Mouse (Mus musculus) lung, adult 2 months (tissue): ENCODE data around the gene Gm16223. TPM values are rescaled to one million over a fixed set of nuclear protein-coding genes. Genes with fewer than 3 reads are reported as not detected.

Source experiments
- DNase-seq: peaks from one replicate; pipeline ENCODE4 v3.0.0; 2022
- H3K4me1 ChIP-seq: fragments of 200-500 bp; 2 replicates; pipeline ENCODE4 v1.6.1; 2011; ENCODE audit warnings: low read length; ENCODE audit not compliant: control insufficient read depth, insufficient read depth
- H3K4me3 ChIP-seq: fragments of 200-500 bp; replicated peaks from 2 replicates; pipeline ENCODE3; 2011; ENCODE audit warnings: low read depth, mild to moderate bottlenecking, control low read depth, low read length; ENCODE audit errors: extremely low read depth
- CTCF ChIP-seq: fragments of 200-500 bp; IDR thresholded peaks from 2 replicates; pipeline ENCODE4 v1.5.1; 2011; ENCODE audit warnings: mild to moderate bottlenecking, low read length, control low read depth; ENCODE audit not compliant: insufficient read depth
- POLR2A ChIP-seq: fragments of 200-500 bp; IDR thresholded peaks from 2 replicates; pipeline ENCODE4 v1.6.1; 2011; ENCODE audit warnings: low read depth, mild to moderate bottlenecking, control low read depth, low read length, borderline replicate concordance; ENCODE audit errors: extremely low read depth
- WGBS: fragments of 180-500 bp; shearing (Covaris S2); methylation state at CpG from one replicate; pipeline ENCODE4 v1.1.7; 2018; 5-methylcytosine and 5-hydroxymethylcytosine counted together
- polyA plus RNA-seq: library from polyadenylated mRNA; depleted of rRNA; stranded (reverse); fragments of >200 nt; gene quantifications from 2 replicates; pipeline ENCODE4 v1.2.3, GENCODE M21; 2012

Gm16223 gene
- polyA plus RNA-seq, 1 experiment: not detected

- 71% methylated on average over 5 of the region's 5 CpGs for WGBS
- H3K4me3 ChIP-seq: no peak overlapping the region
- TF ChIP-seq CTCF (no peak), POLR2A (no peak)
- DNase-seq: no peak
- no peaks in the 10 kb centered on the region for H3K4me1 ChIP-seq
Observed at GRCm38 (mm10) chr5:42116586-42117346, 49.0 kb downstream of the Gm16223 start.

DNA sequence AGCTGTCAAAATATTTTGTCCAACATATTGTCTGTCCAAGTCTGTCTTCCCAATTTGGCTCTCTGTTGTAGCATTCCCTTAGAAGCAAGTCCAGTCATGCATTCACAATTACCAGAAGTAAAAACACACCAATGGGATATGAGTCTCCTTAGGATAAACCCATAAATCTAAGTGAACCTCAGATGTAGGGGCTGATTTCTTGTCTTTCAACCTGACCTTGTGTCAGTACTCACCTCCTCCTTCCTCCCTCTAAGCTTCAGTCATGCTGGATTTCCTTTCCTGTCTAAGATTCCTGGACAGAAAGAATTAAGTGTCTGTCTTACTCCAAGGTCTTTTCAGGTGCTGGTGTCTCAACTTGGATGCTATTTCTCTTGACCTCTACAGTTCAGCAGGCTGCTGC is 57.8 kb downstream of the Gm16223 start:
- TF ChIP-seq POLR2A (no peak), CTCF (no peak)
- H3K4me3 ChIP-seq: no peak overlapping the region
- no peaks in the 10 kb centered on the region for H3K4me1 ChIP-seq
- no peak for DNase-seq

- DNase-seq: no peak
- WGBS: 63% methylated on average over 3 of the region's 3 CpGs
- no peaks in the 10 kb centered on the region for H3K4me1 ChIP-seq
- no peak overlapping the region for H3K4me3 ChIP-seq
- TF ChIP-seq POLR2A (no peak), CTCF (no peak)
Observed at GRCm38 (mm10) chr5:42155626-42156025, 87.9 kb downstream of the Gm16223 start.

- 79% methylated on average over 2 of the region's 2 CpGs for WGBS
- Histone ChIP-seq H3K4me1 (no peaks in the 10 kb centered on the region), H3K4me3 (no peak overlapping the region)
- TF ChIP-seq CTCF: no peak
- TF ChIP-seq POLR2A: no peak
- DNase-seq: no peak
Observed at GRCm38 (mm10) chr5:42164731-42165130, 97.0 kb downstream of the Gm16223 start.

DNA sequence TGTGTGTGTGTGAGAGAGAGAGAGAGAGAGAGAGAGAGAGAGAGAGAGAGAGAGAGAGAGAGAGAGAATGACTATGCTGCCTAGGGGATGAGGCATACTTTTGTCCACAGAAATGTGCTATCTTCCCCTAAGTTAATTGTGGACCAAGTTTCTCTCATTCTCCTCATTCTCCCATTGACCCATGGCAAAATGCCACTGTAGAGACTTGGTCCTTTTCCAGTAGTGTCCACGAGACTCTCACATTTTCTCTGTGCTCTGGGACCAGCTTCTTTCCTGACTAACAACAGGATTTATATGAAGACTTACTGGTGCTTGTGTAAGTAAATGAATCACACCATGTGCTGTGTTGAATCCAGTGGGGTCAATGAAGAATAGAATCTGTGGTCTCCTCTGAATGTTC is 98.6 kb downstream of the Gm16223 start:
- TF ChIP-seq CTCF (no peak), POLR2A (no peak)
- H3K4me3 ChIP-seq: no peak overlapping the region
- H3K4me1 ChIP-seq: no peaks in the 10 kb centered on the region
- no peak for DNase-seq
- 39% methylated on average over 1 of the region's 1 CpGs for WGBS

GRCm38 (mm10) chr5:42168071-42168470 is 100.3 kb downstream of the Gm16223 start:
- Histone ChIP-seq H3K4me1 (no peaks in the 10 kb centered on the region), H3K4me3 (no peak overlapping the region)
- WGBS: 89% methylated on average over 3 of the region's 3 CpGs
- no peak for TF ChIP-seq POLR2A
- TF ChIP-seq CTCF: no peak
- DNase-seq: no peak

- TF ChIP-seq POLR2A: no peak
- TF ChIP-seq CTCF: no peak
- H3K4me1 ChIP-seq: no peaks in the 10 kb centered on the region
- WGBS: 78% methylated on average over 5 of the region's 5 CpGs
- H3K4me3 ChIP-seq: no peak overlapping the region
- no peak for DNase-seq
Observed at GRCm38 (mm10) chr5:42168785-42169184, 101.0 kb downstream of the Gm16223 start.

- H3K4me1 ChIP-seq: no peaks in the 10 kb centered on the region
- TF ChIP-seq POLR2A (no peak), CTCF (no peak)
- WGBS: 65% methylated on average over 2 of the region's 2 CpGs
- no peak overlapping the region for H3K4me3 ChIP-seq
- DNase-seq: no peak
Observed at GRCm38 (mm10) chr5:42174109-42174508, 106.3 kb downstream of the Gm16223 start.

DNA sequence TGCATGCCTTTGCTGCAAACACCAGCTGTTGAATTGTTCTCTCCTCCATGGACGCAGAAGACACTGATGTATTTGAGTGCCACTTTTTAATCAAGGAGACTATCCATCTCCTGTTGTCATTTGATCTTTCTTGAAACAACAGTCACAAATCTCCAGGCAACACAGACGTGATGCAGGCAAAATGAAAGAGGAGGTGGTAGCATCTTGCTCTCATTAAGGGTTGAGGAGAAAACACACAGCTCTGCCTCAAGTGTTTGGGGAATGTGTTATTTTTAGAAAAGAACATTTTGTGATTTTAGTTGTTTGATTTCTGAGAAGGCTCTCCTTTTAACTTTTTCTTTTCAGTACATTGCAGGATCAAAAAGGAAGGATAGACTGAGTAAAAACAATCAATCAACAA is 107.7 kb downstream of the Gm16223 start:
- TF ChIP-seq CTCF (no peak), POLR2A (no peak)
- Histone ChIP-seq H3K4me3 (no peak overlapping the region), H3K4me1 (no peaks in the 10 kb centered on the region)
- DNase-seq: no peak
- WGBS: 46% methylated on average over 2 of the region's 2 CpGs

DNA sequence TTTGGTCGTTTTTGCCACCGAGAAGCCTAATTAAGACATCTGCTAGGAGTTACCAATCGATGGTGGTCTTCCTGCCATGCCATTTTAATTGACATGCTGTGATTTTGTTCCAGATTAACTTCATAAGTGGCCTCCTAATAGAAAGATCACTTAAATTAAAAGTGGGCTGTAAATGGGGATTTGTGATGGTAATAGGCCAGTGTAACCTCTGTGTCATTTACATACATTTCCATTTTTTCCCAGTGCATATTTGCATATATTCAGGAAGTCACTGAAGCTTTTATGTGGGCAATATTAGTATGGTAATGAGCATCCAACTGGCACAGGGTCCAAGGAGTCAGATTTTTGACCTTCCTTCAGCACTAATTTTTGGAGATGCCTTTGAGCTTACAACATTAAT is 130.7 kb downstream of the Gm16223 start:
- no peaks in the 10 kb centered on the region for H3K4me1 ChIP-seq
- TF ChIP-seq POLR2A (no peak), CTCF (no peak)
- H3K4me3 ChIP-seq: no peak overlapping the region
- DNase-seq: no peak
- 61% methylated on average over 3 of the region's 3 CpGs for WGBS

- DNase-seq: no peak
- Histone ChIP-seq H3K4me1 (no peaks in the 10 kb centered on the region), H3K4me3 (no peak overlapping the region)
- WGBS: 87% methylated on average over 3 of the region's 3 CpGs
- no peak for TF ChIP-seq POLR2A
- TF ChIP-seq CTCF: no peak
Observed at GRCm38 (mm10) chr5:42207456-42208122, 139.8 kb downstream of the Gm16223 start.
